Mouse (Mus musculus) thymus, adult 2 months (tissue): ENCODE results near the gene Plxdc2.

Experiments used
- CTCF ChIP-seq: fragments of 200-500 bp; IDR thresholded peaks from 2 replicates; pipeline ENCODE4 v1.5.1; 2012; ENCODE audit warnings: mild to moderate bottlenecking, control low read depth, low read length, moderate library complexity, borderline replicate concordance; ENCODE audit not compliant: control insufficient read depth, poor library complexity, insufficient read depth; ENCODE audit errors: extremely low read depth
- POLR2A ChIP-seq: fragments of 200-500 bp; IDR thresholded peaks from 2 replicates; pipeline ENCODE4 v1.6.1; 2012; ENCODE audit warnings: mild to moderate bottlenecking, low read length, control low read depth, moderate library complexity; ENCODE audit not compliant: control insufficient read depth, poor library complexity, insufficient read depth; ENCODE audit errors: extremely low read depth

- TF ChIP-seq POLR2A, result no peak
- no peak for TF ChIP-seq CTCF
Measured at GRCm38 (mm10) chr2:16541226-16541625, 185.1 kb downstream of the Plxdc2 start.
